Mouse (Mus musculus) intestine, embryonic 15.5 days (tissue): ENCODE measurements around the gene Pon2. TPM values are rescaled to one million over a fixed set of nuclear protein-coding genes. Genes with fewer than 3 reads are reported as not detected.

Source experiments
- ATAC-seq: fragments of 200-750 bp; cut with Nextera tagmentation; 2 replicates; pipeline ENCODE4 v1.8.0; 2017; ENCODE audit warnings: moderate TSS enrichment, moderate library complexity
- H3K27ac ChIP-seq: fragments of 300-500 bp; sonication (generic); 2 replicates; pipeline ENCODE4 v1.5.1; 2015; ENCODE audit warnings: mild to moderate bottlenecking, inconsistent platforms
- H3K27me3 ChIP-seq: fragments of 300-500 bp; sonication (generic); replicated peaks from 2 replicates; pipeline ENCODE4 v1.6.1; 2015; ENCODE audit warnings: inconsistent platforms
- H3K36me3 ChIP-seq: fragments of 300-500 bp; sonication (generic); 2 replicates; pipeline ENCODE4 v1.6.1; 2015; ENCODE audit warnings: inconsistent platforms
- H3K4me1 ChIP-seq: fragments of 300-500 bp; sonication (generic); replicated peaks from 2 replicates; pipeline ENCODE4 v1.6.1; 2015; ENCODE audit warnings: inconsistent platforms
- H3K4me2 ChIP-seq: fragments of 300-500 bp; sonication (generic); replicated peaks from 2 replicates; pipeline ENCODE4 v1.6.1; 2015; ENCODE audit warnings: mild to moderate bottlenecking, inconsistent platforms
- H3K4me3 ChIP-seq: fragments of 300-500 bp; sonication (generic); replicated peaks from 2 replicates; pipeline ENCODE4 v1.5.1; 2015; ENCODE audit warnings: inconsistent platforms
- H3K9ac ChIP-seq: fragments of 300-500 bp; sonication (generic); 2 replicates; pipeline ENCODE4 v1.6.1; 2015; ENCODE audit warnings: inconsistent platforms
- H3K9me3 ChIP-seq: fragments of 300-500 bp; sonication (generic); 2 replicates; pipeline ENCODE4 v1.6.1; 2016; ENCODE audit warnings: inconsistent platforms
- WGBS: fragments of 180-500 bp; shearing (Covaris S2); methylation state at CpG from one replicate; pipeline ENCODE4 v1.1.7; 2015; 5-methylcytosine and 5-hydroxymethylcytosine counted together
- polyA plus RNA-seq: library from polyadenylated mRNA; unstranded; fragments of >200 nt; fragmentation: Nextera tagmentation; extraction: Ambion mirVana; gene quantifications from 2 replicates; pipeline ENCODE4 v1.2.1, GENCODE M21; 2015

Gene Pon2
- polyA plus RNA-seq, 1 experiment from 2014 or later: 58.4 TPM

DNA sequence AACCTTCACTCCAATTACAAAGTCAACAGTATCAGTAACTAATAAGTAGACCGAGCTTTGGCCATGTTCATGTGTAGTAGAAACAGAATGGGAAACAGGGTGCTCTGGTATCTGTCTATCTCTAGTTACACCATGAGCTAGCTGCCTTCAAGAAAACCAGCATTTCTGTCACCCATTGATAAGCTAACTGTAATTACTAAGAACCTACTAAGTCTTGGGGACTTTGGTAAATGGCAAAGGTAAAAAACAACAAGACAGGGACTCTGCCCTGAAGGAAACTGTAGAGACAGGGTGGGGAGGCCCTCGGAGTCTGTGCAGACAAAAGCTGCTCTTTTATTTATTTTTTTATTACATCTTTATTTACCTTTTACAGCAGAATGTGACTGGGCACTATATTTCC is 10.9 kb downstream of the Pon2 start:
- H3K4me3 ChIP-seq: no peak overlapping the region
- peak; percentile 76 for ATAC-seq
- H3K36me3 ChIP-seq: no peaks in the 10 kb centered on the region
- H3K9me3 ChIP-seq: no peaks in the 10 kb centered on the region
- H3K4me1 ChIP-seq: no peaks in the 10 kb centered on the region
- H3K9ac ChIP-seq: no peak overlapping the region
- H3K4me2 ChIP-seq: no peak overlapping the region
- 68% methylated on average over 2 of the region's 2 CpGs for WGBS
- no peak overlapping the region for H3K27ac ChIP-seq
- no peaks in the 10 kb centered on the region for H3K27me3 ChIP-seq

- H3K9me3 ChIP-seq: no peaks in the 10 kb centered on the region
- no peak for ATAC-seq
- H3K27me3 ChIP-seq: no peaks in the 10 kb centered on the region
- H3K27ac ChIP-seq: no peak overlapping the region
- no peak overlapping the region for H3K9ac ChIP-seq
- H3K4me1 ChIP-seq: no peaks in the 10 kb centered on the region
- 78% methylated on average over 7 of the region's 7 CpGs for WGBS
- H3K4me2 ChIP-seq: no peak overlapping the region
- no peaks in the 10 kb centered on the region for H3K36me3 ChIP-seq
- no peak overlapping the region for H3K4me3 ChIP-seq
These were observed 15.8 kb downstream of the Pon2 start for GRCm38 (mm10) chr6:5282418-5282817.

- Histone ChIP-seq H3K9ac (no peak overlapping the region), H3K27ac (no peak overlapping the region), H3K9me3 (no peaks in the 10 kb centered on the region), H3K27me3 (no peaks in the 10 kb centered on the region), H3K36me3 (0 out of 2 replicates have a peak, but pooled peaks cover 8% of the 10 kb centered on the region), H3K4me1 (no peaks in the 10 kb centered on the region), H3K4me2 (no peak overlapping the region), H3K4me3 (no peak overlapping the region)
- 61% methylated on average over 6 of the region's 6 CpGs for WGBS
- ATAC-seq: 0 out of 2 replicates have a peak, but pooled peaks have one; percentile 45
These were observed 17.5 kb downstream of the Pon2 start for GRCm38 (mm10) chr6:5280576-5281305.

- no peak overlapping the region for H3K4me3 ChIP-seq
- no peak overlapping the region for H3K4me2 ChIP-seq
- no peak for ATAC-seq
- H3K27me3 ChIP-seq: no peaks in the 10 kb centered on the region
- no peaks in the 10 kb centered on the region for H3K9me3 ChIP-seq
- 0 out of 2 replicates have a peak, but pooled peaks cover 11% of the 10 kb centered on the region for H3K36me3 ChIP-seq
- H3K9ac ChIP-seq: no peak overlapping the region
- no peaks in the 10 kb centered on the region for H3K4me1 ChIP-seq
- no peak overlapping the region for H3K27ac ChIP-seq
- WGBS: 53% methylated on average over 5 of the region's 5 CpGs
These were observed 20.3 kb downstream of the Pon2 start for GRCm38 (mm10) chr6:5277972-5278371.

DNA sequence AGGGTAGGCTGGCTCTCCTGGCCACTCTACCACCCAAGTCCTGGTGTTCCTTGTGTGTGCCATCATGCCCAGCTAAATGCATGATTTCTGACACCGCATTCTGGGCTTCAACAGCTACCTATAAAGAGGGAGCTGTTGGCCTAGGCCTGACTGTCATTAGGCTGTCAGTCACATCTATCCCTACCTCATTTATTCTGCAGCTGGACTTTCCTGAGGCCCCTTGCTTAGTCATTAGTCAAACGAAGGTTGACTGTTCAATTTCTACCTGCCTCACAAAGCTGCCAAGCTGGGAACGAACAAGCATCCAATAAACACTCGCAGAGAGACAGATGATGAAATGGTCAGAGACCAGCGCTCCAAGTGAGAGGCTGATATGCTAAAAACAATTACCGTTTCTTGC is 28.6 kb downstream of the Pon2 start:
- no peak for ATAC-seq
- no peaks in the 10 kb centered on the region for H3K27me3 ChIP-seq
- no peak overlapping the region for H3K4me3 ChIP-seq
- H3K4me1 ChIP-seq: no peaks in the 10 kb centered on the region
- 85% methylated on average over 6 of the region's 6 CpGs for WGBS
- H3K4me2 ChIP-seq: no peak overlapping the region
- no peaks in the 10 kb centered on the region for H3K9me3 ChIP-seq
- no peak overlapping the region for H3K9ac ChIP-seq
- no peak overlapping the region for H3K27ac ChIP-seq
- H3K36me3 ChIP-seq: peaks cover 2% of the 10 kb centered on the region

DNA sequence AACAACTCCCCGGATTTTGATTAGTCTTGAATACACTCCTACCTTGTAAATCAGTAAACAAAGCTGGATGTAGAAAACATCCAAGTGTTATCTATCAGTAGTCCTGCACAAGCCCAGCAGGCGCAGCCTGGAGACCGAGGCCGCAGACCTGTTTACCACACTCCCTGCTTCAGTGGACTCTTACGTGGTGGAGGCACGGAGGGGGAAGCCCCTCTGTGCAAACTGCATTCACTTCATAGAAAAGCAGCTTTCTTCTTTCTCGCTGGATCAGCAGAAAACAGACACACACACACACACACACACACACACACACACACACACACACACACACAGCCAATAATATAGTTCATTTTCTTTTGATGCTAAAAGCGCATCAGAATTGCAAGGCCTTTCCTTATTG is 33.5 kb downstream of the Pon2 start:
- no peaks in the 10 kb centered on the region for H3K4me1 ChIP-seq
- no peak overlapping the region for H3K4me3 ChIP-seq
- peaks cover 3% of the 10 kb centered on the region; the same call in 1 of the 2 replicates for H3K36me3 ChIP-seq
- H3K27ac ChIP-seq: no peak overlapping the region
- no peak overlapping the region for H3K9ac ChIP-seq
- no peaks in the 10 kb centered on the region for H3K27me3 ChIP-seq
- H3K4me2 ChIP-seq: no peak overlapping the region
- WGBS: 74% methylated on average over 8 of the region's 8 CpGs
- H3K9me3 ChIP-seq: no peaks in the 10 kb centered on the region
- no peak for ATAC-seq

DNA sequence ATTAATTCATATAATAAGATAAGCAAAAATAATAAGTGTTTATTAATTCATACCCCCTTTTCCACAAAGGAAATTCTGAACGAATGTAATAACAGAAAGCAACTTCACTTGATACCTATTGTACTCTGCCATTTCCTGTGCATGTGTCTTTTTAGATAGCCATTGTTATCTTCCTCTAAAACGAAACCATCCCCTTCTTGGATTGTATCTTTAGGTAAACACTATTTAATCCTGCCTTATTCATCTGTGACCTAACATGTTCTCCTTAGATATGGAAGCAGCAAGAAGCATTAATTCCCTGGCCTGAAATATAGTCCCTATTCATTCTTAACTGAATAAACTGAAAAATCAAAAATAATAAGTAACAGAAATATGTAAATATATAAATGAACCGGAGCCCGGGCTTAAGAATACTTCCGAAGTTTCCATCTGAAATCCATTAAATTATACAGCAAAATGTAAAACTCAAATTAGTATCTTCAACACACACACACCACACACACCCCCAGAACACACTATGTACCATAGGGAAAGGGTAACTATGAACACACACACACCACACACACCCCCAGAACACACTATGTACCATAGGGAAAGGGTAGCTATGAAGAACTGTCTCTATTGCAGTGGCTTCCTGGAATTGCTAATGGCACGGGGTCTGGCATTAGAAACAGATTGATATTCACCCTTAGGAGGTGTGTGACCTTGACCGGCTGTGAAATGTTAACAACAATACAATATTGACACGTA is 34.8 kb downstream of the Pon2 start:
- H3K4me2 ChIP-seq: no peak overlapping the region
- no peaks in the 10 kb centered on the region for H3K27me3 ChIP-seq
- no peak overlapping the region for H3K9ac ChIP-seq
- H3K36me3 ChIP-seq: peaks cover 3% of the 10 kb centered on the region; the same call in 1 of the 2 replicates
- WGBS: 73% methylated on average over 8 of the region's 8 CpGs
- ATAC-seq: no peak
- no peak overlapping the region for H3K4me3 ChIP-seq
- H3K27ac ChIP-seq: no peak overlapping the region
- no peaks in the 10 kb centered on the region for H3K9me3 ChIP-seq
- no peaks in the 10 kb centered on the region for H3K4me1 ChIP-seq

DNA sequence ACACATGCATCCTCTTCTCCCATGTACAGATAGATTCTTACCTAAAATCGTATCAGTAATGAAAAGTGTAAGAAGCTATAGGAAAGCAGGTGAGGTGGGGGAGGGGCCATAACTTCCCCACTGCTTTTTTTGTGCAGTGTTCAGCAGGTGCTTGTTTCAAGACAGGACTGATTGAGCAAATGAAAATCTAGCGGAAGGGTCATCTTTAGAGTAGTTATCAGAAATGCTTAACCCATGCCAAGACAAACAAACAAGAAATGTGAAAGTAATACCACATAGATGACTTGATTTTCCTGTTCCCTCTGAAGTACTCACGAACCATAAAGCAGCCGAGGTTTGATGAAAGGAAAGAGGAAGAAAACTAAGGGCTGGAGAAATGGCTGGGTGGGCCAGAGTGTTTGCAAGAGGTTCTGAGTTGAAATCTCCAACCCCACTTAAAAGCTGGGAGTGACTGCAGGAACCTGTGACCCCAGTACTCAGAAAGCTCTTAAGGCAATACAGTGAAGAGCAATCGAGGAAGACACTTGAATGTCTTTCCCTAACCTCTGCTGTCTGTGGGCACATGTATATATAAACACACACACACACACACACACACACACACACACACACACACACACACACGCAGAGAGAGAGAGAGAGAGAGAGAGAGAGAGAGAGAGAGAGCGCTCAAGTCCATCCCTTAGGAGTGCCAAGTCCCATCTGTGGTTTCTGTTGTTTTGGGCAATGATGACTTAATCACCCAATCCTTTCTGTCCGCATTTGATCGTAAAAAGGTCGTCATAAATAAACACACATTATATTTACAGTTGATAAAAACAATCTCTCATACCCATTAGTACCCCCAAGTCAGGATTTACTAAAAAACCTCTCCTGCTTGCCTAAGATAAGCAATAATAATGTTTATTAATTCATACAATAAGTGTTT is 35.7 kb downstream of the Pon2 start:
- Histone ChIP-seq H3K9me3 (no peaks in the 10 kb centered on the region), H3K9ac (no peak overlapping the region), H3K4me1 (no peaks in the 10 kb centered on the region), H3K4me2 (no peak overlapping the region), H3K27me3 (no peaks in the 10 kb centered on the region), H3K36me3 (peaks cover 3% of the 10 kb centered on the region; the same call in 1 of the 2 replicates), H3K27ac (no peak overlapping the region), H3K4me3 (no peak overlapping the region)
- WGBS: 69% methylated on average over 10 of the region's 10 CpGs
- ATAC-seq: no peak; the same call in 1 of the 2 replicates

DNA sequence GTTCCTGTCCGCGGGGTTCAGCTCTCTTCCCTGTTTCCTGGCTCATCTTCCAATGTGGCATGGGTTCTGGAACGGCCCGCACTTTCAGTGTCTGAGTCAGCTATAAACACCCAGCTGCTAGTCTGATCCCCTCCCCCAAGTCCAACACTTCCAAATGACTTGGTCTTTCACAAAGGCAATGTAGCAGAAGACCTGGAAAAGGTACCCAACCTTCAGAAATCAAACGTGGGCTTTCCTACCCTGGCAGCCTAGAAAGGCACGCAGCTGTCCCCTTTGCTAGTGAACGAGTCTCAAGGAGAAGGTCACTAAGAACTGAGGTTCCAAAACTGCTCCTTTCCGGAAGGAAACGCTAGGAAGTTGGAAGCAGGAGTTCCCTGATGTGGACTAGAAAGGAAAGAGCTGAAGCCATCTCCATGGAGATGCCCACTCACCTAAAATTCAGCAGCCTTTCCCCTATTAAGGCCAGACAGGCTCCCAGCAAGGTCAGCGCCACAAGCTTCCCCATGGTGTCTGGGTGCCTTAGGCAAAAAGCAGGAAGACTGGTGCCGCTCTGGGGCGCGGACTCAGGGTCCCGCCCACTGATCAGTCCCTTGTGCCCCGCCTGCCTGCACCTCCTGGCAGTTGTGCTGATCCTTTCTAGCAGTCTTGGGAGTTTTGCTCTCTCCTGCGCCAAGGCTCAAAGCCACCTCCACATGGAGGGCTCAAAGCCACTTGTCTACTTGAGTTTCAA is 42.4 kb downstream of the Pon2 start, which contains the start of gene Pon3:
Pon3 (minus strand) TSS at position 565 of the 730 bp plus-strand sequence.
- H3K4me3 ChIP-seq: peak within 1 kb of the TSS; percentile 50
- no peak within 1 kb of the TSS for H3K27ac ChIP-seq

GRCm38 (mm10) chr6:5255291-5255690 is 43.0 kb downstream of the Pon2 start:
- peak overlapping the region; percentile 48 for H3K9ac ChIP-seq

More for the DNA sequence above, 42.4 kb downstream of the Pon2 start, which contains the start of gene Pon3:
- peak; percentile 98 for ATAC-seq
- Histone ChIP-seq H3K4me1 (peaks cover 8% of the 10 kb centered on the region; the same call in 1 of the 2 replicates), H3K9ac (peak within 1 kb of the TSS; percentile 48), H3K9me3 (no peaks in the 10 kb centered on the region), H3K36me3 (no peaks in the 10 kb centered on the region), H3K27me3 (no peaks in the 10 kb centered on the region), H3K4me2 (peak within 1 kb of the TSS; percentile 77)
- 3% methylated on average over 16 of the region's 16 CpGs for WGBS

DNA sequence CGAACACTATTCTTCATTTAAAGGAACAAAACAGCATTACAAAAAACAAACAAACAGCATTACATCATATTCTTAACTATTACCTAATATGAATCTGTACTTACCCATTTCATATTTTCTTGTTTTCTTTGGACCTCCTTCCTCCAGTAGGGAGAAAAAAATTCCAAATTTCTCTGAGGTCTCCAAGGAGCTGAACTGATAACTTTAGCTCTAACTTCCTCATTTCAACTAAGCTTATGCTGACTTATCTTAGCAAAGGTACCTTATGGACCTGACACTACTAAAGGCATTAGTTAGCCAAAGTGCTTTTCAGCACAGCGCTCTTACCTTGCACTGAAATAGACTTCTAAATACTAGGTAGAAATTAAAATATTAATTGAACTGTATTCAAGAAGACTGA is 43.4 kb downstream of the Pon2 start:
- Histone ChIP-seq H3K27ac (no peak overlapping the region), H3K4me3 (no peak overlapping the region), H3K4me1 (peaks cover 8% of the 10 kb centered on the region; the same call in 1 of the 2 replicates), H3K9ac (no peak overlapping the region), H3K36me3 (no peaks in the 10 kb centered on the region), H3K27me3 (no peaks in the 10 kb centered on the region), H3K4me2 (peak overlapping the region; percentile 77; the same call in 1 of the 2 replicates), H3K9me3 (no peaks in the 10 kb centered on the region)
- WGBS: 95% methylated on average over 2 of the region's 2 CpGs
- ATAC-seq: no peak

More at GRCm38 (mm10) chr6:5255291-5255690, 43.0 kb downstream of the Pon2 start:
- WGBS: 50% methylated on average over 6 of the region's 6 CpGs
- H3K27ac ChIP-seq: no peak overlapping the region
- H3K9me3 ChIP-seq: no peaks in the 10 kb centered on the region
- peaks cover 8% of the 10 kb centered on the region; the same call in 1 of the 2 replicates for H3K4me1 ChIP-seq
- H3K36me3 ChIP-seq: no peaks in the 10 kb centered on the region
- H3K4me2 ChIP-seq: peak overlapping the region; percentile 77
- no peaks in the 10 kb centered on the region for H3K27me3 ChIP-seq
- peak overlapping the region; percentile 50 for H3K4me3 ChIP-seq
- ATAC-seq: no peak
